Mouse (Mus musculus) kidney, adult 2 months (tissue): ENCODE data around the gene Odf3l1. TPM values are rescaled to one million over a fixed set of nuclear protein-coding genes. Genes with fewer than 3 reads are reported as not detected.

Source experiments
- DNase-seq: peaks from one replicate; pipeline ENCODE4 v3.0.0; 2021
- H3K27ac ChIP-seq: fragments of 200-500 bp; 2 replicates; pipeline ENCODE4 v1.5.1; 2012; ENCODE audit warnings: low read depth, low read length, control low read depth, inconsistent platforms; ENCODE audit not compliant: insufficient read depth
- H3K27me3 ChIP-seq: fragments of 200-500 bp; replicated peaks from 2 replicates; pipeline ENCODE4 v1.6.1; 2012; ENCODE audit warnings: mild to moderate bottlenecking, moderate library complexity, low read length, inconsistent platforms; ENCODE audit not compliant: control insufficient read depth, insufficient read depth
- H3K36me3 ChIP-seq: fragments of 200-500 bp; 2 replicates; pipeline ENCODE4 v1.6.1; 2012; ENCODE audit warnings: mild to moderate bottlenecking, moderate library complexity, low read length, inconsistent platforms; ENCODE audit not compliant: control insufficient read depth, insufficient read depth
- H3K4me1 ChIP-seq: fragments of 200-500 bp; 2 replicates; pipeline ENCODE4 v1.6.1; 2011; ENCODE audit warnings: low read length; ENCODE audit not compliant: control insufficient read depth, insufficient read depth
- H3K4me3 ChIP-seq: fragments of 200-500 bp; 2 replicates; pipeline ENCODE4 v1.5.1; 2011; ENCODE audit warnings: mild to moderate bottlenecking, low read depth, low read length, control low read depth; ENCODE audit not compliant: insufficient read depth
- CTCF ChIP-seq: fragments of 200-500 bp; conservative IDR thresholded peaks from 2 replicates; pipeline ENCODE4 v1.5.1; 2011; ENCODE audit warnings: low read depth, mild to moderate bottlenecking, control low read depth, low read length, moderate library complexity, mixed read lengths; ENCODE audit not compliant: insufficient read depth, insufficient read length
- POLR2A ChIP-seq: fragments of 200-500 bp; IDR thresholded peaks from one replicate; pipeline ENCODE4 v1.6.1; 2011; ENCODE audit warnings: low read depth, low read length, control low read depth
- WGBS: fragments of 180-500 bp; shearing (Covaris S2); methylation state at CpG from one replicate; pipeline ENCODE4 v1.1.7; 2018; 5-methylcytosine and 5-hydroxymethylcytosine counted together
- polyA plus RNA-seq: library from polyadenylated mRNA; depleted of rRNA; stranded (reverse); fragments of >200 nt; gene quantifications from 2 replicates; pipeline ENCODE4 v1.2.3, GENCODE M21; 2012

The Odf3l1 gene
- polyA plus RNA-seq, 1 experiment = 2.0 TPM

- DNase-seq = peak; percentile 63
- TF ChIP-seq CTCF (no peak), POLR2A (no peak)
- Histone ChIP-seq H3K27me3 (no peaks in the 10 kb centered on the region), H3K27ac (peak overlapping the region; percentile 46; the same call in 1 of the 2 replicates), H3K36me3 (no peaks in the 10 kb centered on the region), H3K4me1 (no peaks in the 10 kb centered on the region), H3K4me3 (no peak overlapping the region)
- whole genome bisulfite sequencing = 57% methylated on average over 12 of the region's 12 CpGs
These were observed 18.3 kb upstream of the Odf3l1 start for GRCm38 (mm10) chr9:56882818-56883217.

- TF ChIP-seq POLR2A = no peak
- no peak for TF ChIP-seq CTCF
- H3K27ac ChIP-seq = peak overlapping the region; percentile 46; the same call in 1 of the 2 replicates
- no peak overlapping the region for H3K4me3 ChIP-seq
- no peaks in the 10 kb centered on the region for H3K4me1 ChIP-seq
- no peak for DNase-seq
- no peaks in the 10 kb centered on the region for H3K27me3 ChIP-seq
- 83% methylated on average over 4 of the region's 4 CpGs for WGBS
- no peaks in the 10 kb centered on the region for H3K36me3 ChIP-seq
These were observed 17.8 kb upstream of the Odf3l1 start for GRCm38 (mm10) chr9:56882283-56882682.

- TF ChIP-seq CTCF (no peak), POLR2A (no peak)
- H3K27ac ChIP-seq = no peak overlapping the region
These were observed 17.1 kb upstream of the Odf3l1 start for GRCm38 (mm10) chr9:56881539-56882082.

GRCm38 (mm10) chr9:56880790-56881189 lies 16.3 kb upstream of the Odf3l1 start:
- 70% methylated on average over 9 of the region's 9 CpGs for WGBS
- no peak for DNase-seq
- no peak overlapping the region for H3K27ac ChIP-seq

More at GRCm38 (mm10) chr9:56881539-56882082, 17.1 kb upstream of the Odf3l1 start:
- no peaks in the 10 kb centered on the region for H3K27me3 ChIP-seq
- H3K4me1 ChIP-seq = no peaks in the 10 kb centered on the region
- no peak for DNase-seq
- no peak overlapping the region for H3K4me3 ChIP-seq
- H3K36me3 ChIP-seq = no peaks in the 10 kb centered on the region
- 68% methylated on average over 3 of the region's 3 CpGs for WGBS

GRCm38 (mm10) chr9:56877284-56877683 lies 12.8 kb upstream of the Odf3l1 start:
- Histone ChIP-seq H3K36me3 (no peaks in the 10 kb centered on the region), H3K4me1 (no peaks in the 10 kb centered on the region), H3K27ac (no peak overlapping the region), H3K4me3 (no peak overlapping the region), H3K27me3 (no peaks in the 10 kb centered on the region)
- TF ChIP-seq POLR2A = no peak
- no peak for TF ChIP-seq CTCF
- 86% methylated on average over 5 of the region's 5 CpGs for WGBS
- no peak for DNase-seq

More at GRCm38 (mm10) chr9:56880790-56881189, 16.3 kb upstream of the Odf3l1 start:
- no peaks in the 10 kb centered on the region for H3K36me3 ChIP-seq
- TF ChIP-seq CTCF = no peak
- no peak for TF ChIP-seq POLR2A
- no peaks in the 10 kb centered on the region for H3K27me3 ChIP-seq
- H3K4me3 ChIP-seq = no peak overlapping the region
- no peaks in the 10 kb centered on the region for H3K4me1 ChIP-seq

GRCm38 (mm10) chr9:56876784-56877183 lies 12.3 kb upstream of the Odf3l1 start:
- no peaks in the 10 kb centered on the region for H3K27me3 ChIP-seq
- TF ChIP-seq CTCF (no peak), POLR2A (no peak)
- 43% methylated on average over 9 of the region's 9 CpGs for WGBS
- no peak overlapping the region for H3K4me3 ChIP-seq
- DNase-seq = peak; percentile 63
- H3K4me1 ChIP-seq = no peaks in the 10 kb centered on the region
- no peaks in the 10 kb centered on the region for H3K36me3 ChIP-seq
- H3K27ac ChIP-seq = no peak overlapping the region

GRCm38 (mm10) chr9:56873097-56873496 lies 8.6 kb upstream of the Odf3l1 start:
- peaks cover 16% of the 10 kb centered on the region for H3K4me1 ChIP-seq
- TF ChIP-seq POLR2A (no peak), CTCF (no peak)

More at GRCm38 (mm10) chr9:56873097-56873496, 8.6 kb upstream of the Odf3l1 start:
- WGBS = 89% methylated on average over 1 of the region's 1 CpGs
- H3K4me3 ChIP-seq = no peak overlapping the region
- no peaks in the 10 kb centered on the region for H3K27me3 ChIP-seq
- no peak for DNase-seq
- H3K27ac ChIP-seq = no peak overlapping the region
- no peaks in the 10 kb centered on the region for H3K36me3 ChIP-seq
